Mouse (Mus musculus): ENCODE measurements around the gene Klhdc1. TPM values are rescaled to one million over a fixed set of nuclear protein-coding genes. Genes with fewer than 3 reads are reported as not detected.

The Klhdc1 gene
- 2.8 and 4.1 TPM in 2 replicates for polyA plus RNA-seq (2012; rRNA removed)
- polyA plus RNA-seq (2014; fragmentation: Nextera tagmentation; extraction: Ambion mirVana) = 9.1 and 9.5 TPM in 2 replicates

- H3K9ac ChIP-seq (ENCODE audit: low read depth, low read length, severe bottlenecking) = peak within 1 kb of the TSS; percentile 89
- no peaks in the 10 kb centered on the region for H3K36me3 ChIP-seq (ENCODE audit: control insufficient read depth, insufficient read depth, low read length)
- peak within 1 kb of the TSS; percentile 61 for H3K4me3 ChIP-seq (replicated peaks; ENCODE audit: low read length)
- WGBS = 60% methylated on average over 6 of the region's 6 CpGs
- H3K4me2 ChIP-seq (replicated peaks; ENCODE audit: low read depth, low read length, severe bottlenecking) = peak within 1 kb of the TSS; percentile 65
- no peaks in the 10 kb centered on the region for H3K27me3 ChIP-seq (ENCODE audit: control insufficient read depth, insufficient read depth, low read length)
- H3K9me3 ChIP-seq (ENCODE audit: control insufficient read depth, low read length) = no peaks in the 10 kb centered on the region
- H3K27ac ChIP-seq (replicated peaks; ENCODE audit: low read depth, low read length) = peak within 1 kb of the TSS; percentile 73
- no peak for ATAC-seq (ENCODE audit: low FRiP score, low read depth)
- H3K4me1 ChIP-seq (ENCODE audit: control insufficient read depth, insufficient read depth, low read length) = peaks cover 4% of the 10 kb centered on the region
- no peak for TF ChIP-seq POLR2A (IDR thresholded peaks at IDR 0.05; ENCODE audit: borderline replicate concordance, extremely low read depth, insufficient read depth, insufficient read length)
- no peak for DNase-seq (ENCODE audit: low spot score)
Observed at GRCm38 (mm10) chr12:69240876-69241275, at the start of gene Klhdc1. Gene Klhdc1, plus strand, starts transcription at chr12:69241176.

GRCm38 (mm10) chr12:69191396-69191795 lies 49.6 kb upstream of the Klhdc1 start:
- ATAC-seq (ENCODE audit: low FRiP score, low read depth) (no peak), DNase-seq (ENCODE audit: low spot score) (no peak)
- Histone ChIP-seq H3K9me3 (ENCODE audit: control insufficient read depth, low read length) (no peaks in the 10 kb centered on the region), H3K36me3 (ENCODE audit: control insufficient read depth, insufficient read depth, low read length) (peaks cover 44% of the 10 kb centered on the region), H3K4me3 (replicated peaks; ENCODE audit: low read length) (no peak overlapping the region), H3K27me3 (ENCODE audit: control insufficient read depth, insufficient read depth, low read length) (no peaks in the 10 kb centered on the region), H3K27ac (replicated peaks; ENCODE audit: low read depth, low read length) (no peak overlapping the region), H3K4me1 (ENCODE audit: control insufficient read depth, insufficient read depth, low read length) (peaks cover 10% of the 10 kb centered on the region), H3K4me2 (replicated peaks; ENCODE audit: low read depth, low read length, severe bottlenecking) (no peak overlapping the region), H3K9ac (ENCODE audit: low read depth, low read length, severe bottlenecking) (no peak overlapping the region)
- TF ChIP-seq POLR2A (IDR thresholded peaks at IDR 0.05; ENCODE audit: borderline replicate concordance, extremely low read depth, insufficient read depth, insufficient read length) = no peak
- 93% methylated on average over 5 of the region's 5 CpGs for WGBS

GRCm38 (mm10) chr12:69192637-69193036 lies 48.3 kb upstream of the Klhdc1 start:
- no peak overlapping the region for H3K9ac ChIP-seq (ENCODE audit: low read depth, low read length, severe bottlenecking)
- DNase-seq (ENCODE audit: low spot score) (no peak), ATAC-seq (ENCODE audit: low FRiP score, low read depth) (no peak)
- no peaks in the 10 kb centered on the region for H3K27me3 ChIP-seq (ENCODE audit: control insufficient read depth, insufficient read depth, low read length)
- H3K27ac ChIP-seq (replicated peaks; ENCODE audit: low read depth, low read length) = no peak overlapping the region
- H3K4me1 ChIP-seq (ENCODE audit: control insufficient read depth, insufficient read depth, low read length) = peaks cover 8% of the 10 kb centered on the region
- H3K4me3 ChIP-seq (replicated peaks; ENCODE audit: low read length) = no peak overlapping the region
- peaks cover 36% of the 10 kb centered on the region for H3K36me3 ChIP-seq (ENCODE audit: control insufficient read depth, insufficient read depth, low read length)
- no peak overlapping the region for H3K4me2 ChIP-seq (replicated peaks; ENCODE audit: low read depth, low read length, severe bottlenecking)
- WGBS = 97% methylated on average over 2 of the region's 2 CpGs
- no peaks in the 10 kb centered on the region for H3K9me3 ChIP-seq (ENCODE audit: control insufficient read depth, low read length)
- no peak for TF ChIP-seq POLR2A (IDR thresholded peaks at IDR 0.05; ENCODE audit: borderline replicate concordance, extremely low read depth, insufficient read depth, insufficient read length)

- H3K27ac ChIP-seq (replicated peaks; ENCODE audit: low read depth, low read length) = peak within 1 kb of the TSS; percentile 83
- under 1% methylated on average over 73 of the region's 75 CpGs for WGBS
- H3K9me3 ChIP-seq (ENCODE audit: control insufficient read depth, low read length) = no peaks in the 10 kb centered on the region
- peak within 1 kb of the TSS; percentile 95 for H3K4me3 ChIP-seq (replicated peaks; ENCODE audit: low read length)
- ATAC-seq (ENCODE audit: low FRiP score, low read depth) (peak; percentile 77), DNase-seq (ENCODE audit: low spot score) (peak; percentile 77)
- peaks cover 16% of the 10 kb centered on the region for H3K4me1 ChIP-seq (ENCODE audit: control insufficient read depth, insufficient read depth, low read length)
- peak; percentile 50; the same call in 1 of the 2 replicates for TF ChIP-seq POLR2A (IDR thresholded peaks at IDR 0.05; ENCODE audit: borderline replicate concordance, extremely low read depth, insufficient read depth, insufficient read length)
- H3K27me3 ChIP-seq (ENCODE audit: control insufficient read depth, insufficient read depth, low read length) = no peaks in the 10 kb centered on the region
- peaks cover 26% of the 10 kb centered on the region for H3K36me3 ChIP-seq (ENCODE audit: control insufficient read depth, insufficient read depth, low read length)
- peak within 1 kb of the TSS; percentile 84 for H3K9ac ChIP-seq (ENCODE audit: low read depth, low read length, severe bottlenecking)
- H3K4me2 ChIP-seq (replicated peaks; ENCODE audit: low read depth, low read length, severe bottlenecking) = peak within 1 kb of the TSS; percentile 90
Observed at GRCm38 (mm10) chr12:69196444-69197377, 44.3 kb upstream of the Klhdc1 start, which contains the start of gene Gm49383. Gene Gm49383, minus strand, starts transcription at chr12:69197104.

- no peaks in the 10 kb centered on the region for H3K9me3 ChIP-seq (ENCODE audit: control insufficient read depth, low read length)
Observed at GRCm38 (mm10) chr12:69197378-69198163, 43.4 kb upstream of the Klhdc1 start.

More at GRCm38 (mm10) chr12:69197378-69198163, 43.4 kb upstream of the Klhdc1 start:
- no peaks in the 10 kb centered on the region for H3K27me3 ChIP-seq (ENCODE audit: control insufficient read depth, insufficient read depth, low read length)
- WGBS = under 1% methylated on average over 80 of the region's 94 CpGs
- no peak for TF ChIP-seq POLR2A (IDR thresholded peaks at IDR 0.05; ENCODE audit: borderline replicate concordance, extremely low read depth, insufficient read depth, insufficient read length)
- DNase-seq (ENCODE audit: low spot score) (peak; percentile 29), ATAC-seq (ENCODE audit: low FRiP score, low read depth) (peak; percentile 60)
- peaks cover 27% of the 10 kb centered on the region for H3K36me3 ChIP-seq (ENCODE audit: control insufficient read depth, insufficient read depth, low read length)
- peaks cover 16% of the 10 kb centered on the region for H3K4me1 ChIP-seq (ENCODE audit: control insufficient read depth, insufficient read depth, low read length)
- H3K4me3 ChIP-seq (replicated peaks; ENCODE audit: low read length) = peak overlapping the region; percentile 95
- H3K4me2 ChIP-seq (replicated peaks; ENCODE audit: low read depth, low read length, severe bottlenecking) = peak overlapping the region; percentile 90
- peak overlapping the region; percentile 84 for H3K9ac ChIP-seq (ENCODE audit: low read depth, low read length, severe bottlenecking)
- H3K27ac ChIP-seq (replicated peaks; ENCODE audit: low read depth, low read length) = peak overlapping the region; percentile 83

All from limb, embryonic 14.5 days (tissue).